8 mouse cellular contexts compared by ENCODE assay signal in genomic region chr6:100437980-100438379, GRCm38 (mm10).
A peak's percentile ranks its signal among the peaks of the same experiment; 100 is the strongest.
DNase-seq lines count a peak whose midpoint lies in the region; TF ChIP-seq lines count a peak whose summit lies in the region.

No protein-coding gene starts in this region.

- H3K27ac ChIP-seq in thymus, adult 2 months (ENCODE audit: control insufficient read depth, insufficient read depth, low read length), result no peak overlapping the region
- no peak overlapping the region for H3K27ac ChIP-seq in midbrain, embryonic 10.5 days (replicated peaks)

- 70% methylated on average over 5 of the region's 5 CpGs for WGBS in thymus, adult 2 months
- 46% methylated on average over 5 of the region's 5 CpGs for WGBS in midbrain, embryonic 10.5 days

- H3K27me3 ChIP-seq in thymus, adult 2 months (ENCODE audit: control insufficient read depth, insufficient read depth, low read length), result no peaks in the 10 kb centered on the region
- H3K27me3 ChIP-seq in midbrain, embryonic 10.5 days (ENCODE audit: low read depth, poor library complexity, severe bottlenecking), result peaks cover 99% of the 10 kb centered on the region

- DNase-seq in adrenal gland, postnatal 25 days, result peak; percentile 9
- no peak for DNase-seq in adrenal gland, postnatal 4 days (ENCODE audit: low spot score in 2 of 2)
- DNase-seq in thymus, adult 2 months, result peak; percentile 6
- DNase-seq in thymus, postnatal 25 days, result no peak
- no peak for DNase-seq in midbrain, embryonic 10.5 days (ENCODE audit: low spot score)
- no peak for DNase-seq in cerebellum, postnatal 36 days
- DNase-seq in thymus, postnatal 0 days (ENCODE audit: low spot score), result no peak
- DNase-seq in thymus, adult 18-20 months, result no peak

- H3K4me1 ChIP-seq in thymus, adult 2 months (replicated peaks; ENCODE audit: control insufficient read depth, insufficient read depth, low read length), result peaks cover 17% of the 10 kb centered on the region
- H3K4me1 ChIP-seq in midbrain, embryonic 10.5 days, result peaks cover 53% of the 10 kb centered on the region

- TF ChIP-seq POLR2A in thymus, adult 2 months (IDR thresholded peaks at IDR 0.05; ENCODE audit: control insufficient read depth, extremely low read depth, insufficient read depth, low read length, poor library complexity), result no peak

- H3K9me3 ChIP-seq in midbrain, embryonic 10.5 days (replicated peaks), result peaks cover 3% of the 10 kb centered on the region; the same call in 1 of the 2 replicates

- no peak for TF ChIP-seq CTCF in thymus, adult 2 months (IDR thresholded peaks at IDR 0.05; ENCODE audit: borderline replicate concordance, control insufficient read depth, extremely low read depth, insufficient read depth, low read length, poor library complexity)

- no peaks in the 10 kb centered on the region for H3K36me3 ChIP-seq in thymus, adult 2 months (ENCODE audit: control insufficient read depth, insufficient read depth, low read length)
- H3K36me3 ChIP-seq in midbrain, embryonic 10.5 days, result no peaks in the 10 kb centered on the region

- H3K4me3 ChIP-seq in thymus, adult 2 months (ENCODE audit: control insufficient read depth, insufficient read depth, low read length), result no peak overlapping the region
- H3K4me3 ChIP-seq in midbrain, embryonic 10.5 days, result peak overlapping the region; percentile 43; the same call in 1 of the 2 replicates

Comparison
In these comparisons a context has a peak if more than half of its experiments do, and no peak if none do; other contexts are left out.
1. DNase-seq: peak in adrenal gland, postnatal 25 days (single experiment) and thymus, adult 2 months (single experiment); none in adrenal gland, postnatal 4 days (0 of 2), thymus, postnatal 25 days (single experiment), midbrain, embryonic 10.5 days (single experiment), cerebellum, postnatal 36 days (0 of 2), thymus, postnatal 0 days (single experiment) and thymus, adult 18-20 months (0 of 2).